Mouse (Mus musculus) kidney, postnatal 14 days (tissue): ENCODE data around the gene Scyl2.
"Not testable (repeated sequence)": the region's sequence is repeated elsewhere in the genome, so short reads cannot be mapped to it uniquely, and the experiment has no call there.

Source experiments
- DNase-seq: peaks from one replicate; pipeline ENCODE4 v3.0.0; 2022; ENCODE audit warnings: mixed read lengths

The Scyl2 gene

GRCm38 (mm10) chr10:89678054-89678453 lies 8.0 kb downstream of the Scyl2 start:
- no peak for DNase-seq

GRCm38 (mm10) chr10:89676609-89677008 lies 9.5 kb downstream of the Scyl2 start:
- DNase-seq: no peak

GRCm38 (mm10) chr10:89670371-89670770 lies 15.7 kb downstream of the Scyl2 start:
- not testable (repeated sequence) for DNase-seq

DNA sequence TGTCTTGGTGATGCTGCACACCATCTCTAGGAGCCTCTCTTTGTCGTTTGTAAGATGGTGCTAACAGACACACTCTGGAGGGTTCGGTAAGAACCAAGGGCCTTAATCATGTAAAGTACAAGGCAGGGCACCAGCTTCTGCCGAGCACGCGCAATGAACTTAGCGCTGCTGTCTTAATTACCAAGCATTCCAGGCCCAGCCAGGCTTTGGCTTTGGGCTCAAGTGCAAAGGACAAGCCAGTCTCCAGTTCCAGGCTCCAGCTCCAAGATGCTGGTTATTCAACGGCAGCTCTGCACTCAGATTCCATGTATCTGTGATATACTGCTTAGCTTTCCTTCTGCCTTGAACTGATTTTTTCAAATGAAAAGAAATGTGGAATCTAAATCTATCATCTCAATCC lies 18.5 kb downstream of the Scyl2 start:
- DNase-seq: peak; percentile 51

DNA sequence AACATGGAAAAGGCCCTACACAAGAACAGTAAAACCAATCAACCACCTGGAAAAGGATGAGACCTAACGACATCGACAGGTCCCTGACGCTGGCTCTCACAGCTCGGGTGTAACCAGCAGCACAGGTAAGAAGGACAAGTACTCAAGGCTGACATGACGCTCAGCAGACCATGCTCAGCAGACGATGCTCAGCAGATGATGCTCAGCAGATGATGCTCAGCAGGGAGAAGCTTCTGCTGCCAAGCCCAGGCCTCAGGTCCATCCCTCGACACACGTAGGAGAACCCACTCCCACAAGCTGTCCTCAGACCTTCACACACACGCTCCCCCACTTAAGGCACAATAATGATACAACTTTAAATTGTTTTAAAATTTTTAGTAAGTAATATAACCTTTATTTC lies 20.4 kb downstream of the Scyl2 start:
- no peak for DNase-seq

GRCm38 (mm10) chr10:89664977-89665645 lies 21.0 kb downstream of the Scyl2 start:
- DNase-seq: no peak

GRCm38 (mm10) chr10:89656366-89656765 lies 29.7 kb downstream of the Scyl2 start:
- DNase-seq: no peak

DNA sequence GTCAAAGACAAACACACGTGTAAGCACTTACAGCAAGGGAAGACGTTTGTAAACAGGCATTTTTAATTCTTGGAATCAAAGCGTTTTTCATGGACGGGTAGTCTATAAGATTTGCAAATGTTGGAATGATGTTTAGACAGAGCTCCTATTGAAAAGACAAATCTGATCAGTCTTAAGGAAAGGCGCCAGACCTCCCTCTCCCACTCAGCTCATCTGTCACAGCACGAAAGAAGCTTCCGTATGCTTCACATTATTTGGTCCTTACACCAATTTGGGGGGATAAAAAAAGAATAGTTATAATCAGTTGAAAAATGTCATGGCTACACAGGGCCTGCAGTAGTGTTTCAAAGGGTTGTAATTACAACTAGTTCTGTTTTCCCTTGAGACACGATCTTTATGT lies 33.2 kb downstream of the Scyl2 start:
- no peak for DNase-seq

GRCm38 (mm10) chr10:89651691-89652090 lies 34.4 kb downstream of the Scyl2 start:
- DNase-seq: no peak

- DNase-seq: no peak
These were observed 39.2 kb downstream of the Scyl2 start for GRCm38 (mm10) chr10:89646918-89647317.

- no peak for DNase-seq
These were observed 49.1 kb downstream of the Scyl2 start for GRCm38 (mm10) chr10:89637001-89637400.

DNA sequence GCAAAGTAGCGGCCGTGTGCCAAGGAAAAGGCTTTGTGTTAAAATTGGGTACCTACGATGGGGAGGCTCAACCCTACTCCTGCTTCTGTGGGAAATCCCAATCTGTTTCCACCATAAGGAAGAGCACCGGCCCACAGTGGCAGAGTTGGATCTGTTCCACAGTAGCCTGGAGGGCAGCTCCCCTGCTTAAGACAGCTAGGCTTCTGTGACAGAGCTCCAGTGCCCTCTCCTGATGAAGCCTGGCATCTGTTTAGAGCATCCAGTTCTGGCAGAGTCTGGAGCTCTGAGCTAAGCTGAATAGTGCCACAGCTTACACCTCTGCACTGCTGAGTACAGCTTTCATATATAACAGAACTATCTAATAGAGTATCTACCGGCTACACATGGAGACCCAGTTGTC lies 51.1 kb downstream of the Scyl2 start:
- DNase-seq: peak; percentile 44

- DNase-seq: no peak
These were observed 52.2 kb downstream of the Scyl2 start for GRCm38 (mm10) chr10:89633736-89634426.

GRCm38 (mm10) chr10:89633121-89633520 lies 53.0 kb downstream of the Scyl2 start:
- DNase-seq: peak; percentile 48

GRCm38 (mm10) chr10:89631831-89632230 lies 54.3 kb downstream of the Scyl2 start:
- DNase-seq: no peak

DNA sequence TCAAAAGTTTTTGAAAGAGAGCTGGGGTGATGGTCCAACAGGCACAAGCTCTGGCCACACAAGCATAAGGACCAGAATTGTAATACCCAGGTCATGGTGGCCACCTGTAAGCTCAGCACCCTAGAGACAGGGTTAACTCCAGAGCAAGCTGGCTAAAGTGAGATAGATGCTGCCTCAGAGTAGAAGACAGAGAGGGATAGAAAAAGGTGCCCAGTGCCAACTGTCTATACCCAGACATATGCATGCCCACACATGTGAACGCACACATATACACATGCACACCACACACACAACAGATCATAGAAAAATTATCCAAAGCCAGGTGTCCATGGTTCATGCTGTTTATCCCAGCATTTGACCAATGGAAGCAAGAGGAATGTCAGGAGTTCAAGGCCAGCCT lies 55.5 kb downstream of the Scyl2 start:
- no peak for DNase-seq

DNA sequence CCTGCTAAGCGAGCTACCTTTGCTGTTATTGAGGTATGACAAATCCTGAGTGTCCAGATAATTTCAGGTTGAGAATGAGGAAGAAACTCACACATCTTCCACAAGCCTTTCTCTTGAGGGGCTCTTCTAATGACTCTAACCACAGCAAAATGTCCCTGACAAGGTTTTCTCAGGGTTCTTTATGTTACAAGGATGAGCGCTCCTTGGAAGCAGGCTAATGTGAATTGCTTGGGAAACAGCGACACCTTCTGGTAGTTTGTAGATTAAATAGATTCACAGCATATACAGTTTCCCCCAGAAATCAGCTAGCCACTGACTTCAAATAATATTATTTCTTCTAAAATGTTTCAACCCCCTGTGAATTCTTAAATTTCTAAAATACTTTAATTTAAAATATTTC lies 56.0 kb downstream of the Scyl2 start:
- DNase-seq: peak; percentile 65

DNA sequence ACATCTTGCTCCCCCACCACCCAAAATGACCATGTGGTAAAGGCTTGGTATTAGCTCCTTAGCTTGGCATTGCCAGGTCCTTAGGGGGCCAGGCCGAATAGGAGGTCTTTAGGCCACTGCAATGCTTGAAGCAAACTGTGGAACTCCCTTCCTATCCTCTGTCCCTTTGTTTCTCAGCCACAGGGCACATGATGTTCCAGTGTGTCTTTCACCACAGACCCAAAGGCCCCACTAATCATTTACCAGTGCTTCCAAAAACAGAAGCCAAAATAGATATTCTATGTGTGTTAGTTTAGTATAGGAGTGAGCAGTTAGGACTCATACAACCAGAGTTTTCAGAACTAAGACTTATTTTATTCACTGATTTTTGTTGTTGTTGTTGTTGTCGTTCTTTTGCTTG lies 59.4 kb downstream of the Scyl2 start:
- no peak for DNase-seq

- DNase-seq: no peak
These were observed 61.9 kb downstream of the Scyl2 start for GRCm38 (mm10) chr10:89624196-89624595.

- DNase-seq: no peak
These were observed 65.0 kb downstream of the Scyl2 start, which contains the start of gene Slc17a8 for GRCm38 (mm10) chr10:89621129-89621528. Slc17a8 (minus strand) TSS chr10:89621253.

GRCm38 (mm10) chr10:89599311-89599710 lies 86.8 kb downstream of the Scyl2 start:
- DNase-seq: no peak

DNA sequence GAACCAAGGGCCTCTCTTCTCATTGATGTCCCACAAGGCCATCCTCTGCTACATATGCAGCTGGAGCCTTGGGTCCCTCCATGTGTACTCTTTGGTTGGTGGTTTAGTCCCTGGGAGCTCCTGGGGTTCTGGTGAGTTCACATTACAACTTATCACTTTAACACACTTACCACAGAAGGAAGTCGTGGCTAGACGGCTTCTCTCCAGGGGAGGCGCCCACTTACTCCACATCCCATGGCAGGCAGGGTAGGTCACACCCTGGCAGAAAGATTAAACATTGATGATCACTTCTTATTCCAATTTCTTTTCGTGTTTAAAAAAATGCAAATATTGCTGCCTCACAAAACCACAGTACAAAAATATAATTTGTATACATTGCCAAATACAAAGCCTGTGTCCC lies 88.8 kb downstream of the Scyl2 start:
- no peak for DNase-seq

DNA sequence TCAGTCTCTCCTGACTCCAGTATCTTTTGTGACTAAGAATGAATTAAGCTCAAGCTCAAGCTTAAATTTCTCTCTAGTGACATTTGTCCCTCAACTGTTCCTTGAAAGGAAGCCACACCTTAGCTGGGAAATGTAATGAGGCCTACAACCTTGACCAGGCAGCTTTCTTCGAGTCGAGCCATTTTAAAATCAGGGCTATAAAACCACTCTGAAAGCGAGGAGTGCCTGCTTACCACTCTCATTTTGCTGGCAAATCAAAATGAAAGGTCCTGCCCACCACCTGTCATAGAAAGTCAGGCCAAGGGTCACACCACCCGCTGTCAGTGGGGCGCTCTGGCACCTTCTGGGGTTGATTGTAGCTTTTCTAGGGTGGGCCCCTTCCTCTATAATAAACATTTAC lies 90.2 kb downstream of the Scyl2 start:
- DNase-seq: no peak

GRCm38 (mm10) chr10:89595514-89595913 lies 90.6 kb downstream of the Scyl2 start:
- DNase-seq: no peak

- DNase-seq: no peak
These were observed 91.8 kb downstream of the Scyl2 start for GRCm38 (mm10) chr10:89594309-89594708.
